Mouse (Mus musculus): ENCODE measurements around the gene Cd34.

GRCm38 (mm10) chr1:194995196-194995595, 56.6 kb downstream of the Cd34 start:
- TF ChIP-seq POLR2AphosphoS2 (IDR thresholded peaks at IDR 0.05; ENCODE audit: low read length) (no peak), EP300 (IDR thresholded peaks at IDR 0.05; ENCODE audit: low read depth in 1 of 2, low read length in 2 of 2) (no peak)

All from MEL (cell line).